Mouse (Mus musculus) hindbrain, embryonic 12.5 days (tissue): Measurements from ENCODE around the gene Ampd3. TPM values are rescaled to one million over a fixed set of nuclear protein-coding genes. Genes with fewer than 3 reads are reported as not detected.

Experiments used
- ATAC-seq: fragments of 200-750 bp; cut with Nextera tagmentation; 2 replicates; pipeline ENCODE4 v1.8.0; 2017; ENCODE audit warnings: moderate TSS enrichment; ENCODE audit not compliant: low FRiP score
- H3K27ac ChIP-seq: fragments of 300-500 bp; sonication (generic); 2 replicates; pipeline ENCODE4 v1.5.1; 2016; ENCODE audit warnings: mild to moderate bottlenecking
- H3K27me3 ChIP-seq: fragments of 300-500 bp; sonication (generic); 2 replicates; pipeline ENCODE4 v1.6.1; 2016; ENCODE audit warnings: mild to moderate bottlenecking
- H3K36me3 ChIP-seq: fragments of 300-500 bp; sonication (generic); 2 replicates; pipeline ENCODE4 v1.6.1; 2016; ENCODE audit warnings: mild to moderate bottlenecking
- H3K4me1 ChIP-seq: fragments of 300-500 bp; sonication (generic); 2 replicates; pipeline ENCODE4 v1.6.1; 2016
- H3K4me2 ChIP-seq: fragments of 300-500 bp; sonication (generic); replicated peaks from 2 replicates; pipeline ENCODE4 v1.6.1; 2016; ENCODE audit warnings: mild to moderate bottlenecking
- H3K4me3 ChIP-seq: fragments of 300-500 bp; sonication (generic); 2 replicates; pipeline ENCODE4 v1.5.1; 2016; ENCODE audit warnings: mild to moderate bottlenecking
- H3K9ac ChIP-seq: fragments of 300-500 bp; sonication (generic); 2 replicates; pipeline ENCODE4 v1.6.1; 2016; ENCODE audit warnings: mild to moderate bottlenecking, moderate library complexity
- H3K9me3 ChIP-seq: fragments of 300-500 bp; sonication (generic); replicated peaks from 2 replicates; pipeline ENCODE4 v1.6.1; 2016; ENCODE audit warnings: mild to moderate bottlenecking
- WGBS: fragments of 180-500 bp; shearing (Covaris S2); methylation state at CpG from one replicate; pipeline ENCODE4 v1.1.7; 2016; 5-methylcytosine and 5-hydroxymethylcytosine counted together
- microRNA-seq: library from miRNA; unstranded; fragments of <30 nt; microRNA quantifications from one replicate; pipeline ENCODE4, GENCODE M21; 2017
- polyA plus RNA-seq: library from polyadenylated mRNA; unstranded; fragments of >200 nt; fragmentation: Nextera tagmentation; extraction: Ambion mirVana; gene quantifications from 2 replicates; pipeline ENCODE4 v1.2.1, GENCODE M21; 2016

The Ampd3 gene
- polyA plus RNA-seq, 1 experiment from 2014 or later, result 4.0 TPM

DNA sequence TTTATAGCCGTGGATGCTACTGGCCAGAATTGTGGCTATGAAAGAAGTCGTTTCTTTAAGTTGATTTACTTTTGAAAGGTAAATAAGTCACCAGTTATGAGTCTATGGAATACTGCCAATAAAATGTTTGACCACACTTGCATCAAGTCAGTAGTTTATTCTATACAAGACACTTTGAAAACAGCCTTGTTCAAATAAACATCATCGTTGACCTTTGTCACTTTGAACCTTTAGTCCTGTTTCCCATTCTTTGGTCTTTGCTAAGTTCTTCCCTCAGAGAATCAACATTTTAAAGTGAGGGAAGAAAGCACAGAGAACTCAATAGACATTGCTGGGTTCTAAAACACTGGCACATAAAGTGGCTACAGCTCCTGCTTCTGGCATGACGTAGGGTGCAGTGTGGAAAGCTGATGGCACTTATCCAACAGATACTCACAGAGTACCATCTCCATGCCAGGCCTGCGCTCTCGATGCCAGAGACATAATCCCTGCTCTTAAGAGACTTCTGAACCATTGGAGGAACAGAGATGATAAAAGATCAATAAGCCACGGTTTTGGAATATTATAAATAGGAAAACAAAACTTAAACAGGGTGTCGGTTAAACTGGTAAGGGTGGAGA, 87.0 kb downstream of the Ampd3 start:
- no peaks in the 10 kb centered on the region for H3K27me3 ChIP-seq
- H3K4me1 ChIP-seq, result 0 out of 2 replicates have a peak, but pooled peaks cover 2% of the 10 kb centered on the region
- no peak for ATAC-seq
- H3K4me2 ChIP-seq, result no peak overlapping the region
- no peaks in the 10 kb centered on the region for H3K36me3 ChIP-seq
- WGBS, result 86% methylated on average over 8 of the region's 8 CpGs
- no peaks in the 10 kb centered on the region for H3K9me3 ChIP-seq
- H3K27ac ChIP-seq, result no peak overlapping the region
- no peak overlapping the region for H3K4me3 ChIP-seq
- H3K9ac ChIP-seq, result no peak overlapping the region

DNA sequence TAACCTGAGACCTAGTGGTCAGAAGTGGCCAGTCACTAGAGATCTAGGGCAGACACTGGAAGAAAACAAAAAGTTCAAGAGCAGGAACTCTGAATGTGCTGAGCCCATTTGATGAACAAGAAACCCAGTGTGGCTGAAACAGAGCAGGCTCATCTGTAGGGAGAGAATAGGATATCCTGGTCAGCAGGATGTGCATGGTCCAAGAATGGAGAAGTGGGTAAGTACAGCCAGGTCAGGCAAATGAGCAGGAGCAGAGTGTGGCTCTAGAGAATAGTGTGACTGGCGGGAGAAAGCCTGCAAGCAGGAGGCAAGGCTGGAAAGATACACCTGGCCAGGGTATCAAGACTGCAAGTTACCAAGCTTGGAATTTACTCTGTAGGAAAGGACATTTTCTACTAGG, 87.6 kb downstream of the Ampd3 start:
- H3K27me3 ChIP-seq, result no peaks in the 10 kb centered on the region
- H3K9me3 ChIP-seq, result no peaks in the 10 kb centered on the region
- H3K9ac ChIP-seq, result no peak overlapping the region
- H3K4me3 ChIP-seq, result no peak overlapping the region
- no peak overlapping the region for H3K4me2 ChIP-seq
- no peak for ATAC-seq
- no peaks in the 10 kb centered on the region for H3K36me3 ChIP-seq
- H3K4me1 ChIP-seq, result 0 out of 2 replicates have a peak, but pooled peaks cover 2% of the 10 kb centered on the region
- 64% methylated on average over 1 of the region's 1 CpGs for WGBS
- H3K27ac ChIP-seq, result no peak overlapping the region

DNA sequence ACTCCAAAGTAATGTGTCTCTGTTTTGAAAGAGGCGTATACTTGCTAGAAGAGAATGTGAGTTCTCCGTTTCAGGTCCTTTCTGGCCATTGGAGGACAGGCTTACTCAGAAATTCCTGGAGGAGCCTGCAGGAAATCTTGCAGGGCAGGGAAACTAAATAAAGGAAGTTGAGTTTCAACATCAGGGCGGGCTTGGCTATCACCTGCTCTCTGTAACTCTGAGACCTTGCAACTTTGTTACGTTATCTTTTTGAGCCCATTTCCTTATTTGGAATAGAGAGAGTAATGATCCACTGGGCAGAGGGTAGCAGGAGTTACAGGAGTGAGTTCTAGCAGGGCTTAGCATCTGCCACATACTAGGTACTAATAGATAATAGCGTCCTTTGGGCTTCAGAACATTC, 92.1 kb downstream of the Ampd3 start:
- no peaks in the 10 kb centered on the region for H3K9me3 ChIP-seq
- H3K9ac ChIP-seq, result no peak overlapping the region
- H3K4me1 ChIP-seq, result 0 out of 2 replicates have a peak, but pooled peaks cover 4% of the 10 kb centered on the region
- 80% methylated on average over 5 of the region's 5 CpGs for WGBS
- no peak overlapping the region for H3K4me3 ChIP-seq
- no peaks in the 10 kb centered on the region for H3K36me3 ChIP-seq
- ATAC-seq, result no peak
- H3K27me3 ChIP-seq, result no peaks in the 10 kb centered on the region
- H3K27ac ChIP-seq, result no peak overlapping the region
- H3K4me2 ChIP-seq, result no peak overlapping the region

Small RNA genes lying within 50 kb of the gene (microRNA-seq; reads per million reads assigned to microRNA genes)
- not detected for gene Gm47282

Other genes starting within 250 kb of the Ampd3 start
- gene Sbf2, start 153.3 kb upstream of the Ampd3 start, polyA plus RNA-seq, result 56.0 and 61.8 TPM in 2 replicates
- 4.0 and 4.2 TPM in 2 replicates for gene Adm, start 140.5 kb upstream of the Ampd3 start, polyA plus RNA-seq
- gene Rnf141, start 76.3 kb downstream of the Ampd3 start, polyA plus RNA-seq, result 25.7 and 27.7 TPM in 2 replicates
- gene Lyve1, start 95.0 kb downstream of the Ampd3 start, polyA plus RNA-seq, result 4.7 and 5.3 TPM in 2 replicates
- 1.3 and 1.4 TPM in 2 replicates for gene Mrvi1, start 214.3 kb downstream of the Ampd3 start, polyA plus RNA-seq